Mouse (Mus musculus) retina, postnatal 1 day (tissue): Measurements from ENCODE around the gene Zbed3.
"Not testable (repeated sequence)": the region's sequence is repeated elsewhere in the genome, so short reads cannot be mapped to it uniquely, and the experiment has no call there.

ENCODE experiments used
- DNase-seq: peaks from one replicate; pipeline ENCODE4 v3.0.0-alpha.2; 2012

The Zbed3 gene

DNA sequence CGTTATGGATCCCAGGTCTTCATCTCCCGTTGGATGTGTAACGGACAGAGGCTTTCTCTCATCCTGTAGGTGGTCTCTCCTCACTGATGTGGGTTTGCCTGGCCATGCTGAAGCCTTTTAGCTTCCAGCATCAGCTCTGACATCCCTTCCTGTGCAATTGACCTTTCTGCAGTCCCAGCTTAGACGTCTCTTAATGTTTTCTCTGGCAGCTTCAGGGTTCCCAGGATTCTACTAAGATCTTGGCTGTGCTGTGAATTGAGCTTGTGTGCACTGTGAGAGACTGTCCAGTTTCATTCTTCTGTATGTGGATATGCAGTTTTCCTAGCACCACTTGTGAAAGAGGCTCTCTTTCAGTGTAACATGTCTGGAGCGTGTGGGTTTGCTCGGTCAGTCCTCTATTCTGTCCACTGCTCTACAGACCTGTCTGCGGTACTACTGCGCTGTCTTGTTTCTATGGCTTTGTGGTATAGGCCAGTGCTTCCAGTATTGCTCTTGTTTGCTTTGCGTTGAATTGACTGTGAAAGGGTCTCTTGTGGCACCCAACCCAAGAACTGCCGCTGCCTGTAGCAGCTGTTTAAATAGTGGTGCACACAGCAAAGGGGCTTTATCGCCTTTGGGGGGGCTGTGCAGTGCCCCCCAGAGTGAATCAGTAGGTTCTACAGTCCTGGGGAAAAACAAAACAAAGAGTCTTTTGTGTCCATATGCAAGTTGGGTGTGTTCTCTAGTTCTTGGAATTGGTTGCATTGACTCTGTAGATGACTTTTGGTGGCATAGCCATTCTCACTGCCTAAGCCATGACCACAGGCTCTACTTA, 8.9 kb downstream of the Zbed3 start:
- no peak for DNase-seq

GRCm38 (mm10) chr13:95336122-95336677, 12.8 kb downstream of the Zbed3 start:
- no peak for DNase-seq

DNA sequence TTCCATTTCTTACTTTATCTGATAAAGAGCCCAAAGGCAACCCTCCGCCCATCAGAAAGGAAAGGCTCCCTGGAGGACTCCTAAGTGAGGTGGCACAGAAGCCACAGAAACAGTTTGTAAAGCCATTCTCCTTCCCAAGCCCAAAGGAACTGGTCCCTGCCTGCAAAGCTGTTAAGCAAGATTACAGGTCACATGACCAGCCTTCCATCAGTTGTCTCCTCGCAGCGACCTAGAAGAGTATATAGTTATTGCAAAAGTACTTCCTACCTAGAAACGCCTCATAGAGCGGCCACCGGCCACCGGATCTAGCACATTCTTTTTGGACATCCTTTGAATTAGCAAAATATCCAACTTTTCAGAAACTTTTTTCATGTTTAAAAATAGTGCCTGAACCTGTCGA, 20.1 kb downstream of the Zbed3 start:
- DNase-seq, result no peak

DNA sequence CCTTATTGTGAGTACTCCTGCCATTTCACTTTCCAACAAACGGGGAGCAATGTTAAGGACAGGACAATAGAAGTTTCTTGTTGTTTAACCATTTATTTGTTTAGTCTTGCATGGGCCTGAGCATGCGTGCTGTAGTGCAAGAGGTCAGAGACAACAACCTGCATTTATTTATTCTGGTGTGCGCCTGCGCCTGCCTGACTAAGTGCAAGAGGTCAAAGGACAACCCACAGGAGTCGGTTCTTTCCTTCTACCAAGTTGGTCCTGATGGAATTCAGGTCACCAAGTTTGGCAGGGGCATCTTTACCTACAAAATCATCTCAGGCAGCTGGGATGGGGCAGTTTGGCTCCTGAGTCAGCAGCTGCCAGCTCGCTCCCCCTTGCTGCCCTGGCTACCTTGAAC, 22.5 kb downstream of the Zbed3 start:
- DNase-seq, result no peak

DNA sequence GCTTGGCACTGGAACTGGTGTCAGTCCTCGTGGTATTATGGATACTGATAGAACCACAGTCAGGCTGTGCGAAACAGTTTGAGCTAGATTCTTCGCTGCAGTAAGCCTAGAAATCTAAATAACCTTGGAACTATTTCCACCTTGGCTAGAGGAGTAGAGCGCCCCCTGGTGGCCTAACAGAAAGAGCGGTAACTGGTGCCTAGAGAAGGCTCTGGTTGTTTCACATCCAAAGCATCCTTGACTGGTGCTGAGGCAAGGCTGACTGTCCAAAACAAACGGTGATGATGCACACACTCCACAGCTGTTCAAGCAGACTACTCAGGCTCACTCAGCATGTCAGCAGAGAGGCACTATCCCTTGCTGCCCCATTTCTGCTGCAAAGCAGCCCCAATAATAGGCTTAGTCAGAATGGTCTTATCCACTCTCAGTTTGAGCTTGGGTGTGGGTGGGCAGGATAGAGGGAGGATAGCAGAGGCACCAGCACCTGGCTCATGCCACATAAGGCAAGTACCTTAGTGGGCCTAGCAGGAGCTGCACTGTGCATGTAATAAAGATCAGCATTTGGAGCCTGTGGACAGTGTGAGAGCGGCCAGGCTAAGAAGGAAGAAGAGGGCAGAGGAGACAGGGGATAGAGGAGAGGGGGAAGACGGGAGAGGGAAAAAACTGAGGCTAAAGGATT, 23.7 kb downstream of the Zbed3 start:
- DNase-seq, result peak; percentile 84

DNA sequence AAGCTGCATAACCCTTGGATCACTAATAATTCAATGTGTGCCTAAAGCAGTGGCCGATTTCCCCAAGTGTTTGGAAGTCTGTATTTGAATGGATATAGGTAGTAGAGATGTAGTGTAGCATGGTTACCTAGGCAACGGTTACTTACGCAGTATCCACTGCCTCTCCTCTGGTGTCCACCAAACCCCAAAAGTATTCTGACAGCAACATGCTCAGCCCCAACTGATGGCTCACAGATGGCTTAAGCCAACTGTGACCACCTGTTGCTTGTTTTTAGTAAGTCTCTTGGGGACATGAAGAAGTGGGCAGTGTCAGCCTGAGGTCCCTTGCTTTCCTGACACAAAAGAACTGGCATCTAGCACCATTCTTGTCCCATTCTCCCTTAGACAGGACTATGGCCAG, 25.1 kb downstream of the Zbed3 start:
- DNase-seq, result no peak

DNA sequence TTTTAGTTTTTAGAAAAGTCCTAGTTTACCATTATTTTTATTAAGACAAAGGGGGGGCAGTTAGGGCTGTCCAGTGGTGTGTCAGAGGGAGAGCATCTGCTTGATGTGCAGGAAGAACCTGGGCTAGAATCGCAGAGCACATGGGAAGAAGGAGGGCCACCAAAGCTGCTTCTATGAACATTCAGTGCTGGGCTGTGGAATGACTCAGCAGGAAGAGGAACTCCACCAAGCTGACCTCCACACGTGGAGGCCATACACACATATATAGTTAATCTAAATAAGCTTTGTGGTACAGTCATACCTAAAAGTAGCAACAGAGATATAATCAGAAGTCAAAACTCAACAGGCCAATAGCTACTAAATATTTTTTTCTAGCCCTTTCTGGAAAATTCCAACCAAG, 34.8 kb downstream of the Zbed3 start:
- no peak for DNase-seq

DNA sequence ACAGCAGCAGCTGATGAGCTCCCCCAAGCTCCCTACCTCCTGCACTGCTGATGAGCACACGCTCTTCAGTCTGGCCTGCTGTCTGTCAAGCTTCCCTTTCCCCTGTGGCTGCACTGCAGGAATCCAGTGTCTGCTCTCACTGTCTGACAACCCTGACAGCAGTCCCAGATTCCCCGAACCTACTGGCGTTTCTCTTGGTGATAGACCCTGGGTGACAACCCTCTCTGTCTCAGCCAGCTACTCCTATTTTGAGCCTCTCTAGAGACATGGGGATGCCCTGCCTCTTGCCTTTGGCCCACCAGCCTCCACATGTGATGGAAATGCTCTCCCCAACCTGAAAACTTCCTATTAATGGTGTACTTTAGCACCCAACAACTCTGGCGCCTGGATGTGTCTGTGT, 40.0 kb downstream of the Zbed3 start:
- DNase-seq, result no peak

- DNase-seq, result no peak
These were observed 42.9 kb downstream of the Zbed3 start for GRCm38 (mm10) chr13:95366356-95366755.

GRCm38 (mm10) chr13:95374701-95375553, 51.5 kb downstream of the Zbed3 start, which contains the start of gene Aggf1:
TSS of gene Aggf1 (minus strand) at chr13:95375352.
- DNase-seq, result peak; percentile 95

GRCm38 (mm10) chr13:95375554-95375914, 52.1 kb downstream of the Zbed3 start:
- no peak for DNase-seq

- not testable (repeated sequence) for DNase-seq
These were observed 53.4 kb downstream of the Zbed3 start for GRCm38 (mm10) chr13:95376689-95377289.

GRCm38 (mm10) chr13:95378696-95379095, 55.3 kb downstream of the Zbed3 start:
- no peak for DNase-seq

DNA sequence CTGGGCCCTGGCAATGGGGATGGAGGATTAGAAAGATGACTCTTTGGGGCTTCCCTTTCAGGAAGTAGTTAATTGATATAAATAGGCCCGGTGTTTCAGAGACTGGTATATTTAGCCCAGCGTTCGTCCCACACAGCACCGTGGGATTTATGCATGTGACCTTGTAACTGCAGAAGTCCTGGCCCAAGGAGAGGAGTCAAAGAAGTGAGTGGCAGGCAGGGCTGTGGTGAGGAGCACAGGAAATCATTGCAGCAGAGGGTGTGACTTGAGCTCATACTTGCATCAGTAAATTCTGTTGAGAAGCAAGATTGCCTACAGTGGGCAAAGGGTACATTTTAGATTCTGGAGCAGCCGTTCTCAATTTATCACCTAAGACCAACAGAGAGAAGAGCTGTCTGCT, 59.0 kb downstream of the Zbed3 start:
- no peak for DNase-seq
